Mouse (Mus musculus) neutrophil, adult 83 days (primary cell): Measurements from ENCODE around the gene Prr12. TPM values are rescaled to one million over a fixed set of nuclear protein-coding genes. Genes with fewer than 3 reads are reported as not detected.

Source experiments
- total RNA-seq, 2 experiments: library from RNA; stranded (reverse); gene quantifications; one replicate each; pipeline ENCODE4 v1.2.4; 2023

The Prr12 gene
- 10 to 100 TPM; 22.3 to 25.8 TPM for total RNA-seq

DNA sequence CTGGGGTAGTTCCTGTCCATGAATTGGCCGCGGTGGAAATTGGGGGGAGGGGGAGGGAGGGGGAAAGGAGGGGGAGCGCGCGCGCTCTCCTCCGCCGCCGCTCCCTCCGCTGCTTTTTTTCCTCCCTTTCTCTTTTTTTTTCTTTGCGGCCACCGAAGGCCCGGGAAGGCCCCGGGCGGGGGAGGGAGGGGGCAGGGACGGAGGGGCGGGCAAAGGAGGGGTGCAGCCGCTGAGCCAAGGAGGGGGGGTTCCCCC, at the start of gene Prr12:
Gene Prr12, minus strand, starts transcription at position 20 of the 255 bp plus-strand sequence.

GRCm38 (mm10) chr7:45092048-45092447, 39.4 kb upstream of the Prr12 start, which contains the start of gene Rcn3:
Gene Rcn3 (minus strand): TSS chr7:45092221.

DNA sequence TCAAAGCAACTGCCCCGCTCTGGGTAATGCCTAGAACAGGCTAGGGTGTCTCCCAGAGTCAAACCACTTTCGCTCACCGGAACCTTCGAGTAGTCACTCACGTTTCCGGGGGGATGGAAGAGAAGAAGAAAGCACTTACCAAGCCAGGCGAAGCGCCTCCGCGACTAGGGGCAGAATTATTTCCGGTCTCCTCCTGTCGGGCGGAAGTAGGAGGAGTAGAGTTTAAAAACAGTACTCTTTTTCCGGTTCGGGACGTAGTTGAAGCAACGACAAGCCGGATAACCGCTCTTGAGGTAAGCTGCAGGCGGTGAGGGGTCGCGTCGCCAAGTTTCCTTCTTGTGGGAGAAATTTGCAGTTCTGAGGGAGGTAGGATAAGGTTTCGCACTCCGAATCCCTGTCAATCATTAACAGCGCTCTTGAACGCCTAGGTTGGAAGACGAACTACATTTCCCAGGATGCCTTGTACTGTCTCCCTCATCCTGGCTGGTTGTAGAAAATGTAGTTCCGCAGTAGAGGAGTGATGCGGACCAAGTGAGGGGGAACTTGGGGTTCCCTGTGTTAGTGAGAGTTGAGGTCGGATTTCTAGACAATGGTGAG, 9.7 kb upstream of the Prr12 start, which contains the start of the genes Nosip and Prrg2:
Gene Nosip, plus strand, starts transcription at position 191 of the 597 bp plus-strand sequence.
Gene Prrg2, minus strand, starts transcription at position 439 of the 597 bp plus-strand sequence.

DNA sequence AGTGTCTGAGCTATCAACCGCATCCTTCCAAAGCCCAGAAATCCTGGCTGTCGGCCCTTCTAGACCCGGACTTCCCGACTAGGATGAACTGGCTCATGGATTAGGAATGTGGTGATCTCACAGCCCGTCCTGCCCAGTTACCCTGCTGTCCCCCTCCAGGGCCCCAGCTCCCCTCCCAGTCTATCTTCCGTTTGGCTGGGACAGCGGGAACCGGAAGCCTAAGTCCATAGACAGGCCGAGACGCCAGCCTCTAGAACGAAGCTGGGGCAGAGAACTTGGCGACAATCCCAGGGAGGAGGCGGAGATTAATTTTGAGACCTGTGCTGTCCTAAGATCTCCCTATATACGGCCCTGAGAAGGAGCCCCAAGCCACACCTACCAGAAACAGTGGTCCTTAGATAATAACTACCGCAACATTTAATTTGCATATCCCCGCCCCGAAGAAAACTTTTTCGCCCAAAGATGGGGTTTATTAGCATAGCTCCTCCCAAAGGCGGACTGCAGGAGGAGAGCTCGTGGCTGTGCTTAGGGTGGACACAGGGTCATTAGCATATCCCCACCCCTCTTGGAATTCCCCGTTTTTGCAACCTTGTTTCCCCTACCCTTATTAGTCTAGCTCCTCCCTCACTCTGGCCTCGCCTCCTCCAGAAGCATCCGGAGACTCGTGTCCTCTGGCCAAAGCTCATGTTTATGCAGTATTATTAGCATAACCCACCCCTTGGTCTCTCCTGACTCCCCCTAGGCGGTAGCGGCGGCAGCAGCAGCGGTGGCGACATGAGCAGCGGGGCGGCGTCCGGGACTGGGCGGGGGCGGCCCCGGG, 35.2 kb downstream of the Prr12 start, which contains the start of gene Rras:
Gene Rras, plus strand, starts transcription at position 720 of the 820 bp plus-strand sequence.

GRCm38 (mm10) chr7:45015957-45016612, 36.6 kb downstream of the Prr12 start, which contains the start of gene Scaf1:
Gene Scaf1 (minus strand): TSS chr7:45016363.

GRCm38 (mm10) chr7:44998501-44998955, 54.2 kb downstream of the Prr12 start, which contains the start of gene Bcl2l12:
Gene Bcl2l12 (minus strand): TSS chr7:44998712.

GRCm38 (mm10) chr7:44997231-44997939, 55.3 kb downstream of the Prr12 start, which contains the start of gene Irf3:
Gene Irf3 (plus strand): TSS chr7:44997648.

DNA sequence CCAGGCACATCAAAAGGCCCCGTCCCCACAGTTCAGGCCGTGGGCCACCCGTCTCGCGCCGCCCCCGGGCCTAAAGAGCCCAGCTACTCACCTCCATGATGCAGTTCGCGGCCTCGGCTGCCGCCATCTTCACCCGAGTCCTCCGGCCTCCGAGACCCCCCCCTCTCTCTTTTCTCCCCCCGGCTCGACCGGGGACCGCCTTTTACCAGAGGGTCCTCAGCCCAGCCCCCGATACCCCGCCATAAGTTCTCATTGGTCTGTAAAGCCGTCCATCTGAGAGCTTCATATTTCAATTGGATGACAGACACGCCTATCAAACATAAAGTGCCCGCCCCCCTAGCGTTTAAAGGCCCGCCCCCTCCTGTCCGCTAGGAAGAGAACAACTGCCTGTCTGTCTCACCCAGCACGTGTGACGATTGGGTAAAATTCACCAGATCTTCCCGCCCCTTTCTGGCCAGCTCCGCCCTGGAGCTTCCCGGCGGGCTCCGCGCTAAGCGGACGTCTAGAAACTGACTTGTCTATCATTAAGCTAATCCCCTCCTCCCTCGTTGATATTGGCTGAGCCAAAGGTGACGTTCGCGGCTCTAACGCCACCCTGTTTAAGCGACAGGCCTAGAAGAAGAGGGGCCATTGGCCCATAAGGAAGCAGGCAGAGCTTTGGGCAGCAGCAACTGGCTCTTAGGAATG, 66.3 kb downstream of the Prr12 start, which contains the start of gene Prmt1:
Gene Prmt1, minus strand, starts transcription at position 377 of the 687 bp plus-strand sequence.

Other genes with a start within 250 kb of the Prr12 start
- gene Nup62, start 236.8 kb downstream of the Prr12 start, total RNA-seq, result 10 to 100 TPM; 44.3 to 53.6 TPM
- 1 to 10 TPM; 1.5 to 1.7 TPM for gene Il4i1, start 236.5 kb downstream of the Prr12 start, total RNA-seq
- 1 to 10 TPM; 5.6 to 6.6 TPM for gene Atf5, start 236.2 kb downstream of the Prr12 start, total RNA-seq
- 10 to 100 TPM; 13.9 to 17.4 TPM for gene Akt1s1, start 203.9 kb downstream of the Prr12 start, total RNA-seq
- gene Tbc1d17, start 203.8 kb downstream of the Prr12 start, total RNA-seq, result 10 to 100 TPM; 33.5 to 33.6 TPM
- 100 to 1,000 TPM; 379 to 392 TPM for gene Pnkp, start 195.7 kb downstream of the Prr12 start, total RNA-seq
- gene Ptov1, start 183.1 kb downstream of the Prr12 start, total RNA-seq, result 10 to 100 TPM; 33.3 to 35.2 TPM
- 10 to 100 TPM; 36.7 to 44.1 TPM for gene Med25, start 160.2 kb downstream of the Prr12 start, total RNA-seq
- gene Fuz, start 156.8 kb downstream of the Prr12 start, total RNA-seq, result 1 to 10 TPM; 5.7 to 7.4 TPM
- 10 to 100 TPM; 70.1 to 74.6 TPM for gene Ap2a1, start 123.4 kb downstream of the Prr12 start, total RNA-seq
- not detected for gene Tsks, start 109.7 kb downstream of the Prr12 start, total RNA-seq
- gene Cpt1c, start 78.0 kb downstream of the Prr12 start, total RNA-seq, result under 1 TPM; 0.53 to 0.85 TPM
- gene Prmt1, start 66.3 kb downstream of the Prr12 start, total RNA-seq, result 10 to 100 TPM; 74.9 to 80.6 TPM
- gene Irf3, start 55.2 kb downstream of the Prr12 start, total RNA-seq, result 10 to 100 TPM; 63.0 to 71.9 TPM
- gene Bcl2l12, start 54.2 kb downstream of the Prr12 start, total RNA-seq, result 10 to 100 TPM in 1 of 2 experiments, 1 to 10 TPM in 1; 8.8 to 18.8 TPM
- 10 to 100 TPM; 61.1 to 62.1 TPM for gene Scaf1, start 36.5 kb downstream of the Prr12 start, total RNA-seq
- 10 to 100 TPM; 14.9 to 17.0 TPM for gene Rras, start 34.9 kb downstream of the Prr12 start, total RNA-seq
- gene Nosip, start 9.5 kb upstream of the Prr12 start, total RNA-seq, result 10 to 100 TPM; 29.1 to 38.1 TPM
- gene Prrg2, start 9.8 kb upstream of the Prr12 start, total RNA-seq, result 10 to 100 TPM; 17.4 to 19.6 TPM
- gene Rcn3, start 39.3 kb upstream of the Prr12 start, total RNA-seq, result 1 to 10 TPM; 3.0 to 3.1 TPM
- gene Fcgrt, start 51.0 kb upstream of the Prr12 start, total RNA-seq, result 10 to 100 TPM; 19.0 to 24.9 TPM
- gene Rps11, start 71.6 kb upstream of the Prr12 start, total RNA-seq, result 1,000 to 10,000 TPM; 1,010 to 1,023 TPM
- gene Rpl13a, start 75.9 kb upstream of the Prr12 start, total RNA-seq, result 1,000 to 10,000 TPM; 1,046 to 1,214 TPM
- not detected for gene Gm45713, start 83.3 kb upstream of the Prr12 start, total RNA-seq
- gene Flt3l, start 83.6 kb upstream of the Prr12 start, total RNA-seq, result 10 to 100 TPM; 22.2 to 29.2 TPM
- gene Pih1d1, start 101.4 kb upstream of the Prr12 start, total RNA-seq, result 10 to 100 TPM; 46.2 to 47.4 TPM
- gene Aldh16a1, start 101.7 kb upstream of the Prr12 start, total RNA-seq, result 10 to 100 TPM; 82.4 to 96.0 TPM
- gene Slc17a7, start 111.1 kb upstream of the Prr12 start, total RNA-seq, result not detected
- not detected for gene Gfy, start 126.7 kb upstream of the Prr12 start, total RNA-seq
- gene Pth2, start 128.1 kb upstream of the Prr12 start, total RNA-seq, result not detected
- gene Ccdc155, start 152.0 kb upstream of the Prr12 start, total RNA-seq, result not detected
- 1 to 10 TPM; 1.0 to 1.3 TPM for gene Dkkl1, start 159.3 kb upstream of the Prr12 start, total RNA-seq
- not detected for gene Tead2, start 162.9 kb upstream of the Prr12 start, total RNA-seq
- 100 to 1,000 TPM; 297 to 345 TPM for gene Cd37, start 186.2 kb upstream of the Prr12 start, total RNA-seq
- gene Slc6a16, start 188.2 kb upstream of the Prr12 start, total RNA-seq, result under 1 TPM; 0.57 to 0.59 TPM
- gene Slc6a21, start 224.6 kb upstream of the Prr12 start, total RNA-seq, result under 1 TPM in 1 of 2 experiments, not detected in 1; 0.24 TPM